Mouse (Mus musculus): Measurements from ENCODE around the gene Fam174a. TPM values are rescaled to one million over a fixed set of nuclear protein-coding genes. Genes with fewer than 3 reads are reported as not detected.

Gene Fam174a
- polyA plus RNA-seq, 1 experiment: 6.2 TPM

DNA sequence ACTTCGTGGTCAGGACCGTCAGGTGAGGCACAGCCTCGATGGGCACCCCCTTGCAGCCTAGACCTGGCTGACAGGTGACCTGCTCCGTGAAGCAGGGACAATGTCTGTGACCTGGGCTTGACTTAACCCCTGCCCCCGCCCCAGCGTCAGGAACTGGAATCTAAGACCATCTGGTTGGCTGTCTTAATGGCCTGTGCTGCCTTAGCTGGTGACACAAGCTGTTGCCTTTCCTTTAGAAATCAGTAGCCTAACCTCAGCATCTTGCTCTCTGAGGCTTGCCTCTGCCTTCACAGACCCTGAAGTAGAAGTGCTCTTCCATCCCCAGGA is 769 bp downstream of the Fam174a start:
- no peaks in the 10 kb centered on the region for H3K27me3 ChIP-seq (ENCODE audit: control insufficient read depth, insufficient read depth, insufficient read length)

GRCm38 (mm10) chr1:95315981-95316380 is 2.6 kb downstream of the Fam174a start:
- H3K36me3 ChIP-seq (ENCODE audit: control insufficient read depth, insufficient read depth): no peaks in the 10 kb centered on the region
- H3ac ChIP-seq (ENCODE audit: control insufficient read depth, insufficient read length, low read depth): no peak overlapping the region
- no peak overlapping the region for H3K4me3 ChIP-seq (ENCODE audit: insufficient read depth, poor library complexity, severe bottlenecking)
- TF ChIP-seq MAX (IDR thresholded peaks at IDR 0.05): no peak
- TF ChIP-seq CEBPB (IDR thresholded peaks at IDR 0.05; ENCODE audit: low read depth): no peak
- TF ChIP-seq FOSL1 (IDR thresholded peaks at IDR 0.05; ENCODE audit: insufficient read depth, low read length, poor library complexity, severe bottlenecking): no peak
- TF ChIP-seq CTCF (IDR thresholded peaks at IDR 0.05; ENCODE audit: control insufficient read depth, insufficient read depth, insufficient read length): no peak
- no peak for TF ChIP-seq MYOD1 (IDR thresholded peaks at IDR 0.05; ENCODE audit: control insufficient read depth, insufficient read length, low read depth)
- no peak for TF ChIP-seq USF1 (IDR thresholded peaks at IDR 0.05; ENCODE audit: low read depth)
- TF ChIP-seq MYOG (IDR thresholded peaks at IDR 0.05; ENCODE audit: control insufficient read depth, extremely low read depth, insufficient read length): no peak
- H3K79me3 ChIP-seq (ENCODE audit: low read depth): peaks cover 2% of the 10 kb centered on the region
- H3K79me2 ChIP-seq (ENCODE audit: control insufficient read depth, insufficient read depth): peaks cover 15% of the 10 kb centered on the region
- no peaks in the 10 kb centered on the region for H3K27me3 ChIP-seq (ENCODE audit: control insufficient read depth, insufficient read depth, insufficient read length)

More for the DNA sequence above, 769 bp downstream of the Fam174a start:
- Histone ChIP-seq H3ac (ENCODE audit: control insufficient read depth, insufficient read length, low read depth) (peak overlapping the region; percentile 94), H3K4me3 (ENCODE audit: insufficient read depth, poor library complexity, severe bottlenecking) (peak overlapping the region; percentile 61), H3K36me3 (ENCODE audit: control insufficient read depth, insufficient read depth) (no peaks in the 10 kb centered on the region), H3K79me3 (ENCODE audit: low read depth) (peaks cover 2% of the 10 kb centered on the region), H3K79me2 (ENCODE audit: control insufficient read depth, insufficient read depth) (peaks cover 15% of the 10 kb centered on the region)
- TF ChIP-seq MYOD1 (IDR thresholded peaks at IDR 0.05; ENCODE audit: control insufficient read depth, insufficient read length, low read depth) (no peak), USF1 (IDR thresholded peaks at IDR 0.05; ENCODE audit: low read depth) (no peak), CEBPB (IDR thresholded peaks at IDR 0.05; ENCODE audit: low read depth) (no peak), CTCF (IDR thresholded peaks at IDR 0.05; ENCODE audit: control insufficient read depth, insufficient read depth, insufficient read length) (no peak), FOSL1 (IDR thresholded peaks at IDR 0.05; ENCODE audit: insufficient read depth, low read length, poor library complexity, severe bottlenecking) (no peak), MAX (IDR thresholded peaks at IDR 0.05) (no peak), MYOG (IDR thresholded peaks at IDR 0.05; ENCODE audit: control insufficient read depth, extremely low read depth, insufficient read length) (no peak)

- peaks cover 9% of the 10 kb centered on the region for H3K36me3 ChIP-seq (ENCODE audit: control insufficient read depth, insufficient read depth)
- H3K79me2 ChIP-seq (ENCODE audit: control insufficient read depth, insufficient read depth): no peaks in the 10 kb centered on the region
- peaks cover 2% of the 10 kb centered on the region for H3K79me3 ChIP-seq (ENCODE audit: low read depth)
- no peak for TF ChIP-seq MAX (IDR thresholded peaks at IDR 0.05)
- no peak for TF ChIP-seq MYOD1 (IDR thresholded peaks at IDR 0.05; ENCODE audit: control insufficient read depth, insufficient read length, low read depth)
- TF ChIP-seq FOSL1 (IDR thresholded peaks at IDR 0.05; ENCODE audit: insufficient read depth, low read length, poor library complexity, severe bottlenecking): no peak
- TF ChIP-seq CTCF (IDR thresholded peaks at IDR 0.05; ENCODE audit: control insufficient read depth, insufficient read depth, insufficient read length): no peak
- TF ChIP-seq USF1 (IDR thresholded peaks at IDR 0.05; ENCODE audit: low read depth): no peak
- TF ChIP-seq MYOG (IDR thresholded peaks at IDR 0.05; ENCODE audit: control insufficient read depth, extremely low read depth, insufficient read length): no peak
- TF ChIP-seq CEBPB (IDR thresholded peaks at IDR 0.05; ENCODE audit: low read depth): no peak
- no peak overlapping the region for H3ac ChIP-seq (ENCODE audit: control insufficient read depth, insufficient read length, low read depth)
- no peaks in the 10 kb centered on the region for H3K27me3 ChIP-seq (ENCODE audit: control insufficient read depth, insufficient read depth, insufficient read length)
- no peak overlapping the region for H3K4me3 ChIP-seq (ENCODE audit: insufficient read depth, poor library complexity, severe bottlenecking)
Observed at GRCm38 (mm10) chr1:95322219-95322618, 8.8 kb downstream of the Fam174a start.

- Histone ChIP-seq H3K36me3 (ENCODE audit: control insufficient read depth, insufficient read depth) (peaks cover 9% of the 10 kb centered on the region), H3K79me3 (ENCODE audit: low read depth) (peaks cover 2% of the 10 kb centered on the region), H3K27me3 (ENCODE audit: control insufficient read depth, insufficient read depth, insufficient read length) (no peaks in the 10 kb centered on the region), H3K4me3 (ENCODE audit: insufficient read depth, poor library complexity, severe bottlenecking) (no peak overlapping the region), H3K79me2 (ENCODE audit: control insufficient read depth, insufficient read depth) (no peaks in the 10 kb centered on the region), H3ac (ENCODE audit: control insufficient read depth, insufficient read length, low read depth) (no peak overlapping the region)
- TF ChIP-seq FOSL1 (IDR thresholded peaks at IDR 0.05; ENCODE audit: insufficient read depth, low read length, poor library complexity, severe bottlenecking): no peak
- TF ChIP-seq USF1 (IDR thresholded peaks at IDR 0.05; ENCODE audit: low read depth): no peak
- no peak for TF ChIP-seq MYOD1 (IDR thresholded peaks at IDR 0.05; ENCODE audit: control insufficient read depth, insufficient read length, low read depth)
- TF ChIP-seq MYOG (IDR thresholded peaks at IDR 0.05; ENCODE audit: control insufficient read depth, extremely low read depth, insufficient read length): no peak
- TF ChIP-seq CEBPB (IDR thresholded peaks at IDR 0.05; ENCODE audit: low read depth): no peak
- TF ChIP-seq CTCF (IDR thresholded peaks at IDR 0.05; ENCODE audit: control insufficient read depth, insufficient read depth, insufficient read length): no peak
- no peak for TF ChIP-seq MAX (IDR thresholded peaks at IDR 0.05)
Observed at GRCm38 (mm10) chr1:95323004-95323403, 9.6 kb downstream of the Fam174a start.

DNA sequence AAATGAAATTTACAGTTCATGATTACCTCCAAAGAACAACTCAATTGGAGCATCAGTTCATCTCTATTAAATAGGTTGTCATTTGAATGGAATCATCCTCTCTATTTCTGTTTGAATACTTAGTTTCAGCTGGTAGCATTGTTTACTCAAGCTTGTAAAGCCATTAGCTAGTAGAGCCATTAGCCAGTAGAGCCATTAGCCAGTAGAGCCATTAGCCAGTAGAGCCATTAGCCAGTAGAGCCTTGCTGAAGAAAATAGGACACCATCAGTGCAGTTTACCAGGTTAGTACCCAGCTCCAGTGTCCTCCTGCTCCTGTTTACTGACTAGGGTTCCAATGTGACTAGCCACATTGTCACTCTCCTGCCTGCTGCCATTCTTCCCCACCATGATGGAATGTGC is 13.4 kb downstream of the Fam174a start:
- Histone ChIP-seq H3K79me2 (ENCODE audit: control insufficient read depth, insufficient read depth) (no peaks in the 10 kb centered on the region), H3ac (ENCODE audit: control insufficient read depth, insufficient read length, low read depth) (no peak overlapping the region), H3K79me3 (ENCODE audit: low read depth) (no peaks in the 10 kb centered on the region), H3K27me3 (ENCODE audit: control insufficient read depth, insufficient read depth, insufficient read length) (no peaks in the 10 kb centered on the region), H3K4me3 (ENCODE audit: insufficient read depth, poor library complexity, severe bottlenecking) (no peak overlapping the region), H3K36me3 (ENCODE audit: control insufficient read depth, insufficient read depth) (peaks cover 9% of the 10 kb centered on the region)
- TF ChIP-seq FOSL1 (IDR thresholded peaks at IDR 0.05; ENCODE audit: insufficient read depth, low read length, poor library complexity, severe bottlenecking): no peak
- TF ChIP-seq MAX (IDR thresholded peaks at IDR 0.05): no peak
- TF ChIP-seq MYOD1 (IDR thresholded peaks at IDR 0.05; ENCODE audit: control insufficient read depth, insufficient read length, low read depth): no peak
- TF ChIP-seq USF1 (IDR thresholded peaks at IDR 0.05; ENCODE audit: low read depth): no peak

DNA sequence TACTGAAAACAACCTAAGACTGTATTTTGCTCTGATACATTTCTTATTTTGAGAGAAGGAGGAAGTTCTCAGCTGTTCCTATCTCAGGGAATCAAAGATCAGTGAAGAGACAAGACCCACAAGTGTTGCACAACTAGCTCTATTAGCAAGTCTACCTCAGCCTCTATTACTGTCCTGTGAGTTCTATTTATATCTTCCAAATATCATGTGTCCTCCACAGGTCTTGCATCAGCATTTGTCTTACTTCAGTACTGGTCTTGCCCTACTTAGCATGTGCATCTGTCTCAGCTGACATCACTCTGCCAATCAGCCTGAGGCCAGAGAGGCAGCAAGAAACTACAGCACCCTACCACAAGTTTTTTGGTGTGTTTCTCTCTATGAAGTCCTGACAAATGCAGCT is 26.2 kb downstream of the Fam174a start:
- no peak overlapping the region for H3K4me3 ChIP-seq (ENCODE audit: insufficient read depth, poor library complexity, severe bottlenecking)
- no peaks in the 10 kb centered on the region for H3K27me3 ChIP-seq (ENCODE audit: control insufficient read depth, insufficient read depth, insufficient read length)
- H3K36me3 ChIP-seq (ENCODE audit: control insufficient read depth, insufficient read depth): no peaks in the 10 kb centered on the region
- no peak for TF ChIP-seq MAX (IDR thresholded peaks at IDR 0.05)
- TF ChIP-seq USF1 (IDR thresholded peaks at IDR 0.05; ENCODE audit: low read depth): no peak
- TF ChIP-seq MYOG (IDR thresholded peaks at IDR 0.05; ENCODE audit: control insufficient read depth, extremely low read depth, insufficient read length): no peak
- no peak for TF ChIP-seq FOSL1 (IDR thresholded peaks at IDR 0.05; ENCODE audit: insufficient read depth, low read length, poor library complexity, severe bottlenecking)
- no peak for TF ChIP-seq MYOD1 (IDR thresholded peaks at IDR 0.05; ENCODE audit: control insufficient read depth, insufficient read length, low read depth)
- TF ChIP-seq CEBPB (IDR thresholded peaks at IDR 0.05; ENCODE audit: low read depth): no peak
- no peak for TF ChIP-seq CTCF (IDR thresholded peaks at IDR 0.05; ENCODE audit: control insufficient read depth, insufficient read depth, insufficient read length)
- no peaks in the 10 kb centered on the region for H3K79me3 ChIP-seq (ENCODE audit: low read depth)
- H3K79me2 ChIP-seq (ENCODE audit: control insufficient read depth, insufficient read depth): no peaks in the 10 kb centered on the region
- no peak overlapping the region for H3ac ChIP-seq (ENCODE audit: control insufficient read depth, insufficient read length, low read depth)
